Mouse (Mus musculus) hindbrain, embryonic 14.5 days (tissue): ENCODE measurements around the gene Relb. TPM values are rescaled to one million over a fixed set of nuclear protein-coding genes. Genes with fewer than 3 reads are reported as not detected.

ENCODE experiments used
- ATAC-seq: fragments of 200-750 bp; cut with Nextera tagmentation; 2 replicates; pipeline ENCODE4 v1.8.0; 2017; ENCODE audit warnings: moderate number of reproducible peaks, mild to moderate bottlenecking, moderate TSS enrichment, moderate library complexity; ENCODE audit not compliant: low FRiP score
- DNase-seq: peaks from one replicate; pipeline ENCODE4 v3.0.0-alpha.2; 2015; ENCODE audit warnings: low spot score
- H3K27ac ChIP-seq: fragments of 300-500 bp; sonication (generic); 2 replicates; pipeline ENCODE4 v1.5.1; 2014; ENCODE audit warnings: mild to moderate bottlenecking, moderate library complexity
- H3K27me3 ChIP-seq: fragments of 300-500 bp; sonication (generic); 2 replicates; pipeline ENCODE4 v1.6.1; 2014; ENCODE audit warnings: mild to moderate bottlenecking, low read length, mixed read lengths; ENCODE audit not compliant: control insufficient read depth, insufficient read depth
- H3K36me3 ChIP-seq: fragments of 300-500 bp; sonication (generic); replicated peaks from 2 replicates; pipeline ENCODE4 v1.6.1; 2014; ENCODE audit not compliant: control insufficient read depth, insufficient read depth
- H3K4me1 ChIP-seq: fragments of 300-500 bp; sonication (generic); replicated peaks from 2 replicates; pipeline ENCODE4 v1.6.1; 2014; ENCODE audit warnings: antibody characterized with exemption, low read length, mixed read lengths; ENCODE audit not compliant: control insufficient read depth, insufficient read depth
- H3K4me2 ChIP-seq: fragments of 300-500 bp; sonication (generic); replicated peaks from 2 replicates; pipeline ENCODE4 v1.6.1; 2014; ENCODE audit warnings: mild to moderate bottlenecking, moderate library complexity
- H3K4me3 ChIP-seq: fragments of 300-500 bp; sonication (generic); replicated peaks from 2 replicates; pipeline ENCODE4 v1.5.1; 2014; ENCODE audit warnings: mild to moderate bottlenecking, low read length
- H3K9ac ChIP-seq: fragments of 300-500 bp; sonication (generic); 2 replicates; pipeline ENCODE4 v1.6.1; 2014
- H3K9me3 ChIP-seq: fragments of 300-500 bp; sonication (generic); 2 replicates; pipeline ENCODE4 v1.6.1; 2016; ENCODE audit warnings: low read length; ENCODE audit not compliant: control insufficient read depth
- WGBS: fragments of 180-500 bp; shearing (Covaris S2); extraction: QIAGEN DNeasy Blood & Tissue Kit; methylation state at CpG from one replicate; pipeline ENCODE4 v1.1.7; 2014; 5-methylcytosine and 5-hydroxymethylcytosine counted together
- polyA plus RNA-seq: library from polyadenylated mRNA; unstranded; fragments of >200 nt; fragmentation: Nextera tagmentation; extraction: Ambion mirVana; gene quantifications from 2 replicates; pipeline ENCODE4 v1.2.1, GENCODE M21; 2014

Gene Relb
- polyA plus RNA-seq, 1 experiment from 2014 or later: 5.4 TPM

GRCm38 (mm10) chr7:19564455-19564854, 64.8 kb downstream of the Relb start:
- 90% methylated on average over 4 of the region's 4 CpGs for WGBS
- no peak for ATAC-seq

DNA sequence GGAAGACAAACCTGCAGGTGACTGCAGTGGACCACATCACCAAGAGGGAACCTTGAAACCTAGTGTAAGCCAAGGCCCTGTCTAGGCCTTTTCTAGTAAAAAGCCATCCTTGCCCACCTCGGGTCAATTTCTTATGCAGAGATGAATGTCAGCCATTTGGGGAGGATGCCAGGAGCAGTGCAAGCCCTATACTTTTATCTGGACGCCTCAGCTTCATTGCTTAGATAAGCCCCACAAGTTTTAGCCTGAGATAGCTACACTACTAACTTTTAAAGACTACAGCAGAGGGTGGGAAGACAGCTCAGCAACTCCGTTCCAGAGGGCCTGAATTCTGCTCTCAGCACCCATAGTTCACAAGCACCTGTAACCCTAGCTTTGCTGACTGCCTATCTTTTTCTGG, 65.4 kb downstream of the Relb start:
- H3K9me3 ChIP-seq: no peaks in the 10 kb centered on the region
- no peak overlapping the region for H3K27ac ChIP-seq
- 93% methylated on average over 3 of the region's 3 CpGs for WGBS
- H3K4me1 ChIP-seq: peaks cover 32% of the 10 kb centered on the region
- no peaks in the 10 kb centered on the region for H3K27me3 ChIP-seq
- DNase-seq (no peak), ATAC-seq (no peak)
- H3K36me3 ChIP-seq: peaks cover 24% of the 10 kb centered on the region
- H3K4me2 ChIP-seq: no peak overlapping the region
- no peak overlapping the region for H3K4me3 ChIP-seq
- no peak overlapping the region for H3K9ac ChIP-seq

More at GRCm38 (mm10) chr7:19564455-19564854, 64.8 kb downstream of the Relb start:
- Histone ChIP-seq H3K9ac (no peak overlapping the region), H3K27me3 (no peaks in the 10 kb centered on the region), H3K4me2 (no peak overlapping the region), H3K27ac (no peak overlapping the region), H3K9me3 (no peaks in the 10 kb centered on the region), H3K36me3 (peaks cover 28% of the 10 kb centered on the region), H3K4me1 (peaks cover 26% of the 10 kb centered on the region), H3K4me3 (no peak overlapping the region)
- DNase-seq: no peak

GRCm38 (mm10) chr7:19562643-19563410, 66.4 kb downstream of the Relb start, which contains the start of gene Ppp1r37:
Ppp1r37 (minus strand) TSS chr7:19563076.
- Histone ChIP-seq H3K27me3 (no peaks in the 10 kb centered on the region), H3K36me3 (peaks cover 20% of the 10 kb centered on the region), H3K4me3 (peak within 1 kb of the TSS; percentile 99), H3K9me3 (no peaks in the 10 kb centered on the region), H3K4me1 (peaks cover 36% of the 10 kb centered on the region), H3K4me2 (peak within 1 kb of the TSS; percentile 97), H3K27ac (peak within 1 kb of the TSS; percentile 98), H3K9ac (peak within 1 kb of the TSS; percentile 96)
- 3% methylated on average over 19 of the region's 19 CpGs for WGBS
- ATAC-seq (peak; percentile 15; the same call in 1 of the 2 replicates), DNase-seq (peak; percentile 57)

GRCm38 (mm10) chr7:19561765-19562642, 67.2 kb downstream of the Relb start:
- Histone ChIP-seq H3K4me2 (peak overlapping the region; percentile 97), H3K9ac (peak overlapping the region; percentile 96), H3K27ac (peak overlapping the region; percentile 98), H3K9me3 (no peaks in the 10 kb centered on the region), H3K4me1 (peaks cover 36% of the 10 kb centered on the region), H3K4me3 (peak overlapping the region; percentile 99), H3K36me3 (peaks cover 18% of the 10 kb centered on the region), H3K27me3 (no peaks in the 10 kb centered on the region)
- DNase-seq: peak; percentile 98
- ATAC-seq: peak; percentile 92
- WGBS: under 1% methylated on average over 97 of the region's 102 CpGs

DNA sequence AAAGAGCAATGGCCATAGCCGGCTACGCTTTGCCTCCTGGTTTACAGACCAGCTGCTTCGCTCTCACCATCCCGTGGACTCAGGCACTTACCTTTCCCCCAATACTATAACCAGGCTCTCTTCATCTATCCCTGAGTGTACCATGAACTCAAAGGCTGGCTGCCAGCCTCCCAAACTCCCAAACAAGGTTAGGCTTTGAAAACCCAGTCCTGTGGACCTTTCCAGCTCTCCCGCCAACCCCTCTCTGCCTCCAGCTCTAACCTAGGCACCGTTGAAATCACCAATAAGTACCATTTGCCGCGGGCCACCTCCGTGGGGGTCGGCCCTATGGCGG, 67.8 kb downstream of the Relb start:
- DNase-seq: no peak
- Histone ChIP-seq H3K4me1 (peaks cover 36% of the 10 kb centered on the region), H3K9me3 (no peaks in the 10 kb centered on the region), H3K36me3 (peaks cover 17% of the 10 kb centered on the region), H3K9ac (peak overlapping the region; percentile 96), H3K27me3 (no peaks in the 10 kb centered on the region), H3K4me3 (peak overlapping the region; percentile 99), H3K27ac (peak overlapping the region; percentile 98), H3K4me2 (peak overlapping the region; percentile 97)
- WGBS: 1% methylated on average over 11 of the region's 11 CpGs
- ATAC-seq: no peak

DNA sequence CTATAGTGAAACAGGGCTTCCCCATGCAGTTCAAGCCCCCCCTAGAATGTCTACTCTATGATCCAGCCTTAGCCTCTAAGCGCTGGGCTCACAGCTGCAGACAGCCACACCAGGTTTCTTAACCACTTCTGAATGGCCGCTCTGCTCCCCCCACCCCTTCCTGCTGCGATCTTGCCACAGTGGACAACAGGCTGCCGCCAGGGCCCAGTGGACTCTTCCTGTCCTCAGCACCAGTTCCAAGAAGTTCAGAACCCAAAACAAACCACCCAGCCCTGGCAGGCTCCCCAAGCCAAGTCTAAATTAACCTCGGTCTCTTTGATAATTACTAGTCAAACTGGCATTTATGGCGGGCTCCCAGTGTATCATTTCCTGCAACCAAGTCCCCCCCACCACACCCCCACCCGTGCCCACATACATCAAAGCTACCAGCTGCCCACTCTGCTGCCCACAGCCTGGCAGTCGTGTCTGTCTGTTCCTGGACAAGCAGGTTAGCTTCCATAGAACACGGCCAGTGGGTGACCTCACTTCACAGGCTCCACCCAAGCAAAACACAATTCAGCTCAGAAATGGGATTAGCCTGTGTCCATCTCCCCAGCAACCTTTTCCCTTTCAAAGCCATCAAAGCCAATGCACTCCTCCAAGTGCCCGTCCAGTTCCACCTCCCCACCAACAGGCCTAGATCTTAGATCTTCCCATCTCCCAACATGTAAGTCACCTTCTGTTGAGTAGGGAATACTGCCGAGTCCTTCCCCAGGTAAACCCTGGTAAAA, 68.6 kb downstream of the Relb start:
- 32% methylated on average over 11 of the region's 11 CpGs for WGBS
- Histone ChIP-seq H3K9ac (peak overlapping the region; percentile 96), H3K9me3 (no peaks in the 10 kb centered on the region), H3K27ac (peak overlapping the region; percentile 98; the same call in 1 of the 2 replicates), H3K4me3 (peak overlapping the region; percentile 99), H3K4me1 (peaks cover 36% of the 10 kb centered on the region), H3K36me3 (peaks cover 19% of the 10 kb centered on the region), H3K27me3 (no peaks in the 10 kb centered on the region), H3K4me2 (peak overlapping the region; percentile 97)
- no peak for ATAC-seq
- no peak for DNase-seq

DNA sequence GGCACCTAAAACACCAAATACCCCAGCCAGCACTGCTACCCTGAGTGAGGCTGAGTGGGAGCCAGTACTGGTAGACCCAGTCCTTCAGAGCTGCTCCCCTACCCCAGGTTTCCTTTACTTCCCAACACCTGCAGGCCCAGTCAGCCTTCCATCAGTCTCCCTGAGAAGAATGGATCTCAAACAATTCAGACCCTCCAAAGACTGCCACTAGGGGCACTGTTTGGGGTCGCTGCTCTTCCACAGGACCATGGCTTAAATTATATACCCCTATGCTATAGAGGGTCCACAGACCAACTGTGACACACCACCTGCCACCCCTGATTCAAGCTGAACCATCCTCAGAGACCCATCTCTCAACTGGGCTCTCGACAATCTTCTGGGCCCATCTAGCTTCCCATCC, 70.3 kb downstream of the Relb start:
- H3K27ac ChIP-seq: no peak overlapping the region
- H3K27me3 ChIP-seq: no peaks in the 10 kb centered on the region
- peak overlapping the region; percentile 8; the same call in 1 of the 2 replicates for H3K9ac ChIP-seq
- peaks cover 36% of the 10 kb centered on the region for H3K4me1 ChIP-seq
- DNase-seq: peak; percentile 47
- H3K9me3 ChIP-seq: no peaks in the 10 kb centered on the region
- H3K4me2 ChIP-seq: peak overlapping the region; percentile 97
- H3K4me3 ChIP-seq: 0 out of 2 replicates have a peak overlapping the region, but pooled peaks have one; percentile 5
- 30% methylated on average over 2 of the region's 2 CpGs for WGBS
- peaks cover 12% of the 10 kb centered on the region; the same call in 1 of the 2 replicates for H3K36me3 ChIP-seq
- no peak for ATAC-seq

- Histone ChIP-seq H3K9me3 (no peaks in the 10 kb centered on the region), H3K4me3 (0 out of 2 replicates have a peak overlapping the region, but pooled peaks have one; percentile 5), H3K36me3 (0 out of 2 replicates have a peak, but pooled peaks cover 14% of the 10 kb centered on the region), H3K4me2 (peak overlapping the region; percentile 97), H3K9ac (peak overlapping the region; percentile 8; the same call in 1 of the 2 replicates), H3K4me1 (peaks cover 33% of the 10 kb centered on the region), H3K27me3 (no peaks in the 10 kb centered on the region), H3K27ac (no peak overlapping the region)
- no peak for ATAC-seq
- no peak for DNase-seq
- 96% methylated on average over 6 of the region's 6 CpGs for WGBS
Observed at GRCm38 (mm10) chr7:19557982-19558900, 71.0 kb downstream of the Relb start.
